Mouse (Mus musculus): ENCODE measurements at regions not wholly inside any gene's neighbourhood (a gene's known extent, or its start where the extent isn't known, plus 50 kb on each side); places are given as distances from the start of the nearest gene placed in this dataset.

- no peak overlapping the region for H3K9ac ChIP-seq (replicated peaks; ENCODE audit: low read depth, low read length)
- peak; percentile 93; the same call in 1 of the 2 replicates for ATAC-seq (ENCODE audit: insufficient number of reproducible peaks, insufficient read depth, low FRiP score, low read depth)
- peaks cover 7% of the 10 kb centered on the region; the same call in 1 of the 2 replicates for H3K4me1 ChIP-seq (ENCODE audit: control insufficient read depth, insufficient read depth, low read length)
- H3K4me3 ChIP-seq (ENCODE audit: low read depth, low read length) = no peak overlapping the region
- WGBS = 22% methylated on average over 9 of the region's 9 CpGs
- H3K27me3 ChIP-seq (ENCODE audit: control insufficient read depth, insufficient read depth, low read length) = no peaks in the 10 kb centered on the region
- peaks cover 6% of the 10 kb centered on the region; the same call in 1 of the 2 replicates for H3K9me3 ChIP-seq (ENCODE audit: control insufficient read depth, low read depth, low read length)
- no peak overlapping the region for H3K27ac ChIP-seq (ENCODE audit: low read length)
- no peaks in the 10 kb centered on the region for H3K36me3 ChIP-seq (ENCODE audit: control insufficient read depth, insufficient read depth, low read length)
- H3K4me2 ChIP-seq (replicated peaks; ENCODE audit: low read depth, low read length) = no peak overlapping the region
These were observed 87.4 kb downstream of the Hlx start for GRCm38 (mm10) chr1:184644767-184645598.

DNA sequence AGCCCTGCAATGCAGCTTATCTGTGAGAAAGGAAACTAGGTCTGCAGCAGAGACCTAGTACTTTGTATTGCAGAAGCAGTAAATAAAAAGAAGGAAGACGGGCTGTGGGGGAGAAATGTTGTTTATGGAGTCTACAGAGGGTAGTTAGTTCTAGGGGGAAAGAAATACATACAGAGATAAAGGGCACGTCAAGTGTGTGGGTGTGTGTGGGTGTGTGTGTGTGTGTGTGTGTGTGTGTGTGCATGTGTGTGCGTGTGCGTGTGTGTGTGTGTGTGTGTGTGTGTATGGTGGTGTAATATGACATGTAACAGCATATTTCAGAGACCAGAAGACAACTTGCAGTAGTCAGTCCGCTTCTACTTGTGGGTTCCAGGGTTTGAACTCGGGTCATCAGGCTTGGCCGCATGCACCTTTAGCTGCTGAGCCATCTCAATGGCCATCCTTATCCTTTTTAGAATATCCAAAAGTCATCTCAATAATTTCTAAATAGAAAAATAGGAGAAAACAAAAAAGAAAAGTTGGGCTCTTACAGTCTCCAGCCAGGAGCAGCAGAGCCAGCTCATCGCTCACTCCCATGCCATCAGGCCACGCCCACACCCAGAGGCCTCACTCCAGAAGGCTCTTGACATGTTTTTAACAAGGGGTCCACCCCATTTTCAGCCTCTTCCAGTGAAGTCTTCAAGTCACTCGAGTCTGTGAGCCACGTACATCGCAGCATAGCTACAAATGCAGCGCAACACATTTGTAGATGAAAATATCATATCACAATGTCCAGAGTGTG, 101.5 kb downstream of the Hlx start:
- no peaks in the 10 kb centered on the region for H3K27me3 ChIP-seq (ENCODE audit: control insufficient read depth, insufficient read depth, low read length)
- no peak overlapping the region for H3K9ac ChIP-seq (replicated peaks; ENCODE audit: low read depth, low read length)
- 79% methylated on average over 13 of the region's 13 CpGs for WGBS
- no peaks in the 10 kb centered on the region for H3K4me1 ChIP-seq (ENCODE audit: control insufficient read depth, insufficient read depth, low read length)
- H3K4me2 ChIP-seq (replicated peaks; ENCODE audit: low read depth, low read length) = no peak overlapping the region
- no peaks in the 10 kb centered on the region for H3K9me3 ChIP-seq (ENCODE audit: control insufficient read depth, low read depth, low read length)
- H3K4me3 ChIP-seq (ENCODE audit: low read depth, low read length) = no peak overlapping the region
- no peak for ATAC-seq (ENCODE audit: insufficient number of reproducible peaks, insufficient read depth, low FRiP score, low read depth)
- H3K36me3 ChIP-seq (ENCODE audit: control insufficient read depth, insufficient read depth, low read length) = no peaks in the 10 kb centered on the region
- H3K27ac ChIP-seq (ENCODE audit: low read length) = no peak overlapping the region

DNA sequence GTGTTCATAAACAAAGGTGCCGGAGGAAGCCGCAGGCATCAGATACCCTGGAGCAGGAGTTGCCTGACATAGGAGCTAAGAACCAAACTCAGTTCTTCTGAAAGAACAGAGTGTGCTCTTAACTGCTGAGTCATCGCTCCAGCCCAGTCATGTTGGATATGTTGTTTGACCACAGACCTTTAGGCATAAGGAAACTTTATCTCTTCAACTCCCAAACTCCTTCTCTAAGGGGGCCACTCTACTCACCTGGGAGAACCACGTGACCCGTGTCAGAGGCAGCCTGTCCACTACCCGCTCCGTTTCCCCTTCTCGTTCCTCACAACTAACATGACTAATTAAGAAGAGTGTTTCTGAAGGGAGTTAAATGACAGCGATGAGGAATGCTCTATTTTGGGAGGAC, 103.2 kb downstream of the Hlx start:
- Histone ChIP-seq H3K4me3 (ENCODE audit: low read depth, low read length) (no peak overlapping the region), H3K4me2 (replicated peaks; ENCODE audit: low read depth, low read length) (no peak overlapping the region), H3K9me3 (ENCODE audit: control insufficient read depth, low read depth, low read length) (no peaks in the 10 kb centered on the region), H3K27ac (ENCODE audit: low read length) (no peak overlapping the region), H3K27me3 (ENCODE audit: control insufficient read depth, insufficient read depth, low read length) (no peaks in the 10 kb centered on the region), H3K4me1 (ENCODE audit: control insufficient read depth, insufficient read depth, low read length) (no peaks in the 10 kb centered on the region), H3K9ac (replicated peaks; ENCODE audit: low read depth, low read length) (no peak overlapping the region), H3K36me3 (ENCODE audit: control insufficient read depth, insufficient read depth, low read length) (no peaks in the 10 kb centered on the region)
- WGBS = 80% methylated on average over 9 of the region's 9 CpGs
- ATAC-seq (ENCODE audit: insufficient number of reproducible peaks, insufficient read depth, low FRiP score, low read depth) = no peak

DNA sequence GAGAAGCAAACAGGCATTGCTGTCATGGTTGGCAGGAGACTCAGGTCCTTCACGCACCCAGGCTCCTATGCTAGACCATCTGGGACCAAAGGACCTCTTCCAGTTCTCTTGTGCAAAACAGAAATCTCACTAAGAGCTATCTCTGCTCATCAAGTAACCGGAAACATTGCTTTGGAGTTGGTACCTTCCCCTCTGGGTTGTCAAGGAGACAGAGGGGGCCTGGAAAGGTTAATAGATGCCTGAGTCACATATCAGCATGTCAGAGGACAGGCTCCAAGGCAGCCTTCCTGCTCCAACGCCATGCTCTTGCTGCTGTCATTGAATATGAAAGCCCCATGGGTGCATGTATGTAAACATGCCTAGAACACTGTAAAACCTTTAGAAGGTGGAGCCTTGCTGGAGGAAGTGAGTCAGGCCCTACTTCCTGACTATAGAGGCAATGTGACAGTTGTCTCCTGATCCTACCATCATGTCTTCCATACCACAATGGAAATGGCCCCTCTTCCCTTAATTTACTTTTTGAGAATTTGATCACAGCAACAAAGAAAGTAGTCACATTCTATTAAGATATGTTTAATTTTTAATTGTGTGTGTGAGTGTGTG, 103.8 kb downstream of the Hlx start:
- H3K9ac ChIP-seq (replicated peaks; ENCODE audit: low read depth, low read length) = no peak overlapping the region
- no peak overlapping the region for H3K4me2 ChIP-seq (replicated peaks; ENCODE audit: low read depth, low read length)
- no peak overlapping the region for H3K4me3 ChIP-seq (ENCODE audit: low read depth, low read length)
- no peaks in the 10 kb centered on the region for H3K9me3 ChIP-seq (ENCODE audit: control insufficient read depth, low read depth, low read length)
- H3K36me3 ChIP-seq (ENCODE audit: control insufficient read depth, insufficient read depth, low read length) = no peaks in the 10 kb centered on the region
- H3K27ac ChIP-seq (ENCODE audit: low read length) = no peak overlapping the region
- no peak for ATAC-seq (ENCODE audit: insufficient number of reproducible peaks, insufficient read depth, low FRiP score, low read depth)
- H3K4me1 ChIP-seq (ENCODE audit: control insufficient read depth, insufficient read depth, low read length) = no peaks in the 10 kb centered on the region
- WGBS = 67% methylated on average over 3 of the region's 3 CpGs
- no peaks in the 10 kb centered on the region for H3K27me3 ChIP-seq (ENCODE audit: control insufficient read depth, insufficient read depth, low read length)

GRCm38 (mm10) chr1:184622462-184622861, 110.0 kb downstream of the Hlx start:
- Histone ChIP-seq H3K9ac (replicated peaks; ENCODE audit: low read depth, low read length) (no peak overlapping the region), H3K4me3 (ENCODE audit: low read depth, low read length) (no peak overlapping the region), H3K27ac (ENCODE audit: low read length) (no peak overlapping the region), H3K4me1 (ENCODE audit: control insufficient read depth, insufficient read depth, low read length) (0 out of 2 replicates have a peak, but pooled peaks cover 4% of the 10 kb centered on the region), H3K9me3 (ENCODE audit: control insufficient read depth, low read depth, low read length) (no peaks in the 10 kb centered on the region), H3K4me2 (replicated peaks; ENCODE audit: low read depth, low read length) (no peak overlapping the region), H3K27me3 (ENCODE audit: control insufficient read depth, insufficient read depth, low read length) (no peaks in the 10 kb centered on the region), H3K36me3 (ENCODE audit: control insufficient read depth, insufficient read depth, low read length) (no peaks in the 10 kb centered on the region)
- 63% methylated on average over 3 of the region's 3 CpGs for WGBS
- no peak for ATAC-seq (ENCODE audit: insufficient number of reproducible peaks, insufficient read depth, low FRiP score, low read depth)

DNA sequence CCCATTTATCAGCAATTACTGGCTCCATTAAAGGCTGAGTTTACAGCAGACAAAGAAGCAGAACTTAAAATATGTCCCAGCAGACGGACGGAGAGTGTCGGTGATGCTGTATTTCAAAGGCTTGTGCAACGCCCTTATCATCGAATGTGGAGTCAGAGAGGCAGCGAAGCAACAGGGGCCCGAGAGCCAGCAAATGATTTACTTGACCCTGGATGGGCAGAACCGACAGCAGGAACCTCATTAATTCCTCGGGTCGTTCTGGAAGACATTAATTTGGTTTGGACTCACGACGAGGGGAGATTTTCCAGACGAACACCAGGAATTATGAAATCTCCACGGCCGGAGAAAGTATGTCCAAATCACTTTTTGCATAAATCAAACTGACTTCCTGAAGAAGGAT, 110.5 kb downstream of the Hlx start:
- H3K4me3 ChIP-seq (ENCODE audit: low read depth, low read length) = no peak overlapping the region
- no peak for ATAC-seq (ENCODE audit: insufficient number of reproducible peaks, insufficient read depth, low FRiP score, low read depth)
- no peaks in the 10 kb centered on the region for H3K9me3 ChIP-seq (ENCODE audit: control insufficient read depth, low read depth, low read length)
- H3K4me2 ChIP-seq (replicated peaks; ENCODE audit: low read depth, low read length) = no peak overlapping the region
- H3K36me3 ChIP-seq (ENCODE audit: control insufficient read depth, insufficient read depth, low read length) = no peaks in the 10 kb centered on the region
- H3K9ac ChIP-seq (replicated peaks; ENCODE audit: low read depth, low read length) = no peak overlapping the region
- H3K27me3 ChIP-seq (ENCODE audit: control insufficient read depth, insufficient read depth, low read length) = no peaks in the 10 kb centered on the region
- H3K4me1 ChIP-seq (ENCODE audit: control insufficient read depth, insufficient read depth, low read length) = 0 out of 2 replicates have a peak, but pooled peaks cover 4% of the 10 kb centered on the region
- WGBS = 26% methylated on average over 15 of the region's 15 CpGs
- H3K27ac ChIP-seq (ENCODE audit: low read length) = no peak overlapping the region

DNA sequence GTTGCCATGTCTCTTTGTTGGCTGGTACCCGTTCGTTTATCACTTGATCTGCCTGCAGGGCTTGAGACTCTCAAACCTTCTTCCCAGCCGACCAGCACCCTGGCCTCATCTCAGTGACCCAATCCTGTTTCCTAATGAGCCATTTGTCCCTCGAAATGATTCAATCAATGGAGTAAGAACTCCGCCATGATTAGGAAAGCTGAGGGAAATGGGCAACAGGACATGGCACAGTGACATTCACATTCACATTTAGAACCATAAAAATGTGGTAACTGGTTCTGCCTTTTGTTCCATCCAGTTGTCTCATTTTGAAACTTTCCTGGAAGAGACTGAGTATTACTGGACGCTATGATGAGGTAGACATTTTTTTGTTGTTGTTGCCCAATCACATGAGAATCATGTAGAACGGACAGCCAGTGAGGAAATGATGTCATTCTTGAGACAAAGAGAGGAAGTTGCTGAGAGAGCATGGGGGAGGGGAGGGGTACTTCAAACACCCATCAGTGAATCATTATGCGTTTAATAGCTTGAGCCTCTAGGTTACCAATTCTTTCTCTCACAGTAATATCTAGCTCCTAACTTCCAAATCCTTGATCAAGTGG, 114.5 kb downstream of the Hlx start:
- no peak overlapping the region for H3K4me3 ChIP-seq (ENCODE audit: low read depth, low read length)
- no peaks in the 10 kb centered on the region for H3K27me3 ChIP-seq (ENCODE audit: control insufficient read depth, insufficient read depth, low read length)
- H3K27ac ChIP-seq (ENCODE audit: low read length) = no peak overlapping the region
- H3K4me1 ChIP-seq (ENCODE audit: control insufficient read depth, insufficient read depth, low read length) = 0 out of 2 replicates have a peak, but pooled peaks cover 4% of the 10 kb centered on the region
- 85% methylated on average over 8 of the region's 8 CpGs for WGBS
- H3K36me3 ChIP-seq (ENCODE audit: control insufficient read depth, insufficient read depth, low read length) = no peaks in the 10 kb centered on the region
- no peak overlapping the region for H3K9ac ChIP-seq (replicated peaks; ENCODE audit: low read depth, low read length)
- H3K4me2 ChIP-seq (replicated peaks; ENCODE audit: low read depth, low read length) = no peak overlapping the region
- ATAC-seq (ENCODE audit: insufficient number of reproducible peaks, insufficient read depth, low FRiP score, low read depth) = no peak
- no peaks in the 10 kb centered on the region for H3K9me3 ChIP-seq (ENCODE audit: control insufficient read depth, low read depth, low read length)

DNA sequence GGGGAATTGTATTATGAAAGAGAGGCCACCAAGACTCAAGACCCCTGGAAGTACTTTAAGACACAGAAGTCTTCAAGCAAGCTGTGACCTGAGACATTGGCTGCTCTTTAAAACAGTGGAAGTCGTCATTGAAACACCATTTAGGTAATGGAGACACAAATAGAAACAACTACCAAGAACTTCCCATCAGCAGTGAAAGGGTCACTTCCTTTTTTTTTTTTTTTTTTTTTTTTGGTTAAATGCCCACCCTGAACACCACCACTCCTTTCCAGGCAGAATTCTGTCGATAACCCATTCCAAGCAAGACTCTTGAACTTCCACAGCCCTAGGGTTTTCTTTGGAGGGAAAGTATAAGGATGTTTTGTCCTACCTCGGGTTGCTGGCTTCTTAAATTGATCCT, 116.4 kb downstream of the Hlx start:
- H3K9ac ChIP-seq (replicated peaks; ENCODE audit: low read depth, low read length) = no peak overlapping the region
- H3K27ac ChIP-seq (ENCODE audit: low read length) = no peak overlapping the region
- no peaks in the 10 kb centered on the region for H3K9me3 ChIP-seq (ENCODE audit: control insufficient read depth, low read depth, low read length)
- no peaks in the 10 kb centered on the region for H3K27me3 ChIP-seq (ENCODE audit: control insufficient read depth, insufficient read depth, low read length)
- H3K4me2 ChIP-seq (replicated peaks; ENCODE audit: low read depth, low read length) = no peak overlapping the region
- 68% methylated on average over 3 of the region's 3 CpGs for WGBS
- no peak overlapping the region for H3K4me3 ChIP-seq (ENCODE audit: low read depth, low read length)
- H3K36me3 ChIP-seq (ENCODE audit: control insufficient read depth, insufficient read depth, low read length) = no peaks in the 10 kb centered on the region
- H3K4me1 ChIP-seq (ENCODE audit: control insufficient read depth, insufficient read depth, low read length) = no peaks in the 10 kb centered on the region
- no peak for ATAC-seq (ENCODE audit: insufficient number of reproducible peaks, insufficient read depth, low FRiP score, low read depth)
